Mouse (Mus musculus) monocyte, adult 2 months (primary cell): Measurements from ENCODE around the gene Rbm39.

Source experiments
- DNase-seq, 2 experiments: peaks; one replicate each; pipeline ENCODE4 v3.0.0; 2022; ENCODE audit warnings: low spot score in 2 of 2, low read depth in 1 of 2

Gene Rbm39

GRCm38 (mm10) chr2:156111358-156112079, 68.5 kb downstream of the Rbm39 start, which contains the start of the genes Cpne1 and Rbm12:
Cpne1 (minus strand) TSS chr2:156111965.
Rbm12 (minus strand) TSS chr2:156111978.
- peak; percentile 72 to 83 for DNase-seq

- DNase-seq: no peak
Measured at GRCm38 (mm10) chr2:156110627-156111357, 69.2 kb downstream of the Rbm39 start.
